Comparison of ENCODE assay signal across 12 mouse cellular contexts in the genomic region with DNA sequence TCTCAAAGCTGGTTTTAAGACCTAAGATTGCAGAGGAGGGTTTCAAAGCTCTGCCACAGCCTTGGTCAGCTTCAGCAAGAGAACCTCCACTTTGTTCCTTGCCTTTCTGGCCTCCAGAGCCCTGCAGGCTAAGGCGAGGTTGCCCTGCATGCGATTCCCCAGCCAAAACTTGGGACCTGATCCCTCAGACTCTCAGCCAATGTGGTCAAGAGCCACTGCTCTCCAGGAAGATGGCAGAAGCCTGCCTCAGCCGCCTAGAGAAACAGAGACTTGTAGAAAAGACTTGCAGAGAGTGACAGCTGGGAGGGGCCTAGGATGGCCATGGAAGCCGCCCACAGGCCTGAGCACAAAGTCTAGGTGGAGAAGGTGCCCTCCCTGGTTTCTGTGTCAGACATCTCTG. TPM values are rescaled to one million over a fixed set of nuclear protein-coding genes. Genes with fewer than 3 reads are reported as not detected.
DNase-seq lines count a peak whose midpoint lies in the region; ATAC-seq lines count a peak whose summit lies in the region.
"Had no signal": no experiment of that assay in that cellular context is flagged by ENCODE, and none has a peak within 500 bp of the region (broad histone marks: within the 10 kb centered on the region; RNA-seq: fewer than 3 reads in every experiment).

No protein-coding gene starts in this region.

- no peak overlapping the region for H3K4me2 ChIP-seq in kidney, embryonic 14.5 days (replicated peaks; ENCODE audit: low read depth, low read length)
- peak overlapping the region; percentile 85 for H3K4me2 ChIP-seq in forebrain, embryonic 12.5 days

- H3K9me3 ChIP-seq in kidney, embryonic 14.5 days (ENCODE audit: control insufficient read depth, low read length) = no peaks in the 10 kb centered on the region
- no peaks in the 10 kb centered on the region for H3K9me3 ChIP-seq in forebrain, embryonic 12.5 days
- H3K9me3 ChIP-seq: embryonic facial prominence, embryonic 13.5 days had no signal

- no peak for ATAC-seq in kidney, embryonic 14.5 days (ENCODE audit: low FRiP score, low TSS enrichment)
- no peak for ATAC-seq in forebrain, embryonic 12.5 days (ENCODE audit: low FRiP score)
- no peak for ATAC-seq in granulocyte monocyte progenitor cell, adult 5-6 weeks (replicated peaks; ENCODE audit: poor library complexity, severe bottlenecking)

- 73% methylated on average over 4 of the region's 4 CpGs for WGBS in kidney, embryonic 14.5 days
- WGBS in forebrain, embryonic 12.5 days = 67% methylated on average over 4 of the region's 4 CpGs

- no peak overlapping the region for H3K9ac ChIP-seq in kidney, embryonic 14.5 days (ENCODE audit: low read depth, low read length)
- H3K9ac ChIP-seq in forebrain, embryonic 12.5 days = 0 out of 2 replicates have a peak overlapping the region, but pooled peaks have one; percentile 69
- H3K9ac ChIP-seq: embryonic facial prominence, embryonic 13.5 days; liver, embryonic 14.5 days had no signal

- no peak overlapping the region for H3K4me3 ChIP-seq in kidney, embryonic 14.5 days (ENCODE audit: low read length)
- peak overlapping the region; percentile 56; the same call in 1 of the 2 replicates for H3K4me3 ChIP-seq in forebrain, embryonic 12.5 days (replicated peaks)
- H3K4me3 ChIP-seq: heart, adult 2 months had no signal

- H3K27me3 ChIP-seq in kidney, embryonic 14.5 days (ENCODE audit: control insufficient read depth, insufficient read depth, low read length) = no peaks in the 10 kb centered on the region
- 0 out of 2 replicates have a peak, but pooled peaks cover 3% of the 10 kb centered on the region for H3K27me3 ChIP-seq in forebrain, embryonic 12.5 days

- H3K4me1 ChIP-seq in kidney, embryonic 14.5 days (ENCODE audit: control insufficient read depth, insufficient read depth, low read length) = peaks cover 32% of the 10 kb centered on the region
- H3K4me1 ChIP-seq in forebrain, embryonic 12.5 days = peaks cover 59% of the 10 kb centered on the region

- peak; percentile 56 for DNase-seq in kidney, adult 11 months
- DNase-seq in ZHBTc4 (ENCODE audit: low read depth, low spot score) = peak; percentile 26
- peak; percentile 31 for DNase-seq in kidney, postnatal 14 days
- DNase-seq in gastrocnemius, adult 8-10 months (ENCODE audit: low spot score in 2 of 2) = no peak
- DNase-seq: adrenal gland, postnatal 14 days; heart, postnatal 36 days had no signal

- H3K27ac ChIP-seq in kidney, embryonic 14.5 days (ENCODE audit: low read depth, low read length) = no peak overlapping the region
- H3K27ac ChIP-seq in forebrain, embryonic 12.5 days = no peak overlapping the region
- H3K27ac ChIP-seq: embryonic facial prominence, embryonic 13.5 days; heart, adult 2 months; liver, embryonic 14.5 days had no signal

- no peaks in the 10 kb centered on the region for H3K36me3 ChIP-seq in kidney, embryonic 14.5 days (ENCODE audit: control insufficient read depth, insufficient read depth, low read length)
- peaks cover 4% of the 10 kb centered on the region for H3K36me3 ChIP-seq in forebrain, embryonic 12.5 days (replicated peaks)
- H3K36me3 ChIP-seq: embryonic facial prominence, embryonic 13.5 days had no signal

RNA-seq across cellular contexts. Expression of gene Mcf2l, which starts 1.4 kb away (rescaled TPM):
- polyA plus RNA-seq in kidney, embryonic 14.5 days (2014; fragmentation: Nextera tagmentation; extraction: Ambion mirVana) = 12.6 and 22.4 TPM in 2 replicates
- 90.2 and 110 TPM in 2 replicates for polyA plus RNA-seq in forebrain, embryonic 12.5 days (2016; fragmentation: Nextera tagmentation; extraction: Ambion mirVana)
- total RNA-seq in granulocyte monocyte progenitor cell, adult 5-6 weeks (2014; fragmentation: Nextera tagmentation) = 19.5 and 19.8 TPM in 2 replicates
- total RNA-seq in granulocyte monocyte progenitor cell, adult 5-6 weeks (2017) = 16.2 and 16.4 TPM in 2 replicates
- 10 to 100 TPM; 12.1 to 19.6 (median 16.5) TPM for total RNA-seq in gastrocnemius, adult 8-10 months (2022)

Comparison
In these comparisons a context has a peak if more than half of its experiments do, and no peak if none do; other contexts are left out.
1. DNase-seq: peak in kidney, adult 11 months (single experiment), ZHBTc4 (single experiment) and kidney, postnatal 14 days (single experiment); none in gastrocnemius, adult 8-10 months (0 of 2).